Mouse (Mus musculus) 3134 (cell line): ENCODE data around the gene Crk.
"Not testable (repeated sequence)": the region's sequence is repeated elsewhere in the genome, so short reads cannot be mapped to it uniquely, and the experiment has no call there.

Source experiments
- DNase-seq: peaks from one replicate; pipeline ENCODE4 v3.0.0-alpha.2; 2011; ENCODE audit warnings: low spot score; ENCODE audit not compliant: insufficient read length; ENCODE audit errors: extremely low read depth

Crk gene

DNA sequence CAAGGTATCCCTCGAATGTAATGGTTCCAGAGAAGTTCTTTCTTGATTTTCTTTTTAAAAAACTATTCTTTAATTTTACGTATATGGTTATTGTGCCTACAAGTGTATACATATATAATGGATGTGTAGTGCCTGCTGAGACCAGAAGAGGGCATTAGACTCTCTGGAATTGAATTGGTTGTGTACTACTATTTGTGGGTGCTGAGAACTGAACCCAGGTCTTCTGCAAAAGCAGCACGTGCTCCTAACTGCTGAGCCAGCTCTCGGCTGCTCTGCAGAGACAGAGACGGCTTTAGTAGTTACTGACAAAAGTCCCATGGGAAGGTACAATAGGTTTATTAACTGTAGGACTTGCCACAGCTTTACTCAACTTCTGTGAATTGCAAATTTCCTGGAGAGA is 5.4 kb downstream of the Crk start:
- DNase-seq, result no peak

DNA sequence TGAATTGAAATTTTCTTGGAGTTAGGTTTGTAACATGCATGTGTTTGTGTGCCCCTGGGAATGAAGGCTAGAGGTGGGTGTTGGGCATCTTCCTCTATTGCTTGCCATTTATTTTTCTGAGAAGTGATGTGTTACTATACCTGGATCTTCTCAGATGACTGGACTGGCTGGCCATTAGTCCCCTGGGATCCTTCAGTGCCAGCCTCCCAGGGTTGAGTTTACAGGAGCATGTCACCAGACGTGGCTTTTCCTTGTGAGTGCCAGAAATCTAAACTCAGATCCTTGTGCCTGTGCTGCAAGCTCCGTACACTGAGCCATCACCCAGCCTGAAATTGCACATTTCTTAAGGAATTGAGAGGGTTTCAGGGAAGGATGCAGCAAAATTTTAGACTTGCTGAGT is 5.9 kb downstream of the Crk start:
- no peak for DNase-seq

DNA sequence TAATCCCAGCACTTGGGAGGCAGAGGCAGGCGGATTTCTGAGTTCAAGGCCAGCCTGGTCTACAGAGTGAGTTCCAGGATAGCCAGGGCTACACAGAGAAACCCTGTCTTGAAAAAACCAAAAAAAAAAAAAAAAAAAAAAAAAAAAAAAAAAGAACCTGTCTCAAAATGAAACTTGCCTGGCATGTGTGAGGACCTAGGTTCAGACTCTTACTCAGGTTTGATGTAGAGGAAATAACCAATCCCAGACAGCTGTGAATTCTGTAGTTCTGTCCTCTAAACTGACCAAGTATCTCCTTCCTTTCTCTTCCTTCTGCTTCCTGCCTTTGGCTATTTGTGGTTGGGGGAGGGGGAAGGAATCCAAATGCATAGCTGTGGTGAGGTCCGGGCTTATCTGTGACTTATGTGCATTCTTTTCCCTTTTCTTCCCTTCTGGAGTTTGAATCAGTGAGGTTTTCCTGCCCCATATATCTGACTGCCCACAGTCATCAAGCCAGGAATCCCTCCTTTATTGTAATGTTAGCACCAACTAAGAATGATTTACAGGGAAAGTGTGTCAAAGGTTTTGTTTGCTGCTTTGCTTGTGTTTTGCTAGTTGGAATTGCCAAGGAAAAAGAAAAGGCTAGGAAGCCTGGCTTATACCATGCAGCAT is 8.4 kb downstream of the Crk start:
- DNase-seq, result peak; percentile 26

DNA sequence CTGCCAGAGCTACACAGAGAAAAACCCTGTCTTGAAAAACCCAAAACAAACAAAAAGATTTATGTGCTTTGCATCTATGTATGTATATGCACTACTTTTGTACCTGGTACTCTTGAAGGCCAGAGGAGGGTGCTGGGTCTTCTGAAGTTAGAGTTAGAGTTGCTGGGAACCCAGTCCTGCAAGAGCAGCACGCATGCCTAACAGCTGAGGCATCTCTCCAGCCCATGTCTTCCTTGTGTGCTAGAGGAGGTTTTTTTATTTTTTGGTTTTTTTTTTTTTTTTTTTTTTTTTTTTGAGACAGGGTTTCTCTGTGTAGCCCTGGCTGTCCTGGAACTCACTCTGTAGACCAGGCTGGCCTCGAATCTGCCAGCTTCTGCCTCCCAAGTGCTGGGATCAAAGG is 9.1 kb downstream of the Crk start:
- DNase-seq, result no peak

DNA sequence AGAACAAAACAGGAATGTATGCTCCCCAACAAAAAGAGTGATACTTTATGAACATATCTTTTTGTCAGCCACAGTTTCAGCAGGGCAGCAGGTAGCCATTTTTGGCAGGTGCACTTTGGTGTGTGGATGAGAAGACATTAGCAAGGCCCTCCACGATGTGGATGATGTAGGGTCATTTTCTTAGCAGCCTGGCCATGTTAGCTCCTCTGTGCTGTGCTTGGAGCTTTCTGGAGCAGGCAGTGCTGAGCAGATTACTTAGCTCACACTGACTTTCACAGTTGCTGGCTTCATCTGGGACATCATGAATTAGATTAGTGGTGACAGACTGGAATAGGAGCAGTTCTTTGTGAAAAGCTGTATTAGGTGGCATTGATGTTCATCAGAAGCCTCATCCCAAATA is 10.9 kb downstream of the Crk start:
- DNase-seq, result no peak

DNA sequence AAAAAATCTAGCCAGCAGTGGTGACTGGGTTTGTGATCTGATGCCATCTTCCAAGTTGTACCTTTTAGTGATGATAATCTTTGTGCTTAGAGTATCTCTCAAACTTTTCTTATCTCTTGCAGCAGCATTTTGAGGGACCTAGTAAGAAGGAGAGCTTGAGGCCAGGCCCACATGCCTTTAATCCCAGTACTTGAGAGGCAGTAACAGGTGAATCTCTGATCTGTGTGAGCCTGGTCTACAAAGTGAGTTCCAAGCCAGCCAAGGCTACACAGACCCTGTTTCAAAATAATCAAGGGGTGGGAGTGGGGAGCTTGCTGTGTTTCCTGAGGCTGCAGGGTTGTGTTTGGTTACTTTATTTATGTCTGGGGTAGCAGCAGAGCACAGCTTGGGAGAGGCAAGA is 12.0 kb downstream of the Crk start:
- DNase-seq, result no peak

DNA sequence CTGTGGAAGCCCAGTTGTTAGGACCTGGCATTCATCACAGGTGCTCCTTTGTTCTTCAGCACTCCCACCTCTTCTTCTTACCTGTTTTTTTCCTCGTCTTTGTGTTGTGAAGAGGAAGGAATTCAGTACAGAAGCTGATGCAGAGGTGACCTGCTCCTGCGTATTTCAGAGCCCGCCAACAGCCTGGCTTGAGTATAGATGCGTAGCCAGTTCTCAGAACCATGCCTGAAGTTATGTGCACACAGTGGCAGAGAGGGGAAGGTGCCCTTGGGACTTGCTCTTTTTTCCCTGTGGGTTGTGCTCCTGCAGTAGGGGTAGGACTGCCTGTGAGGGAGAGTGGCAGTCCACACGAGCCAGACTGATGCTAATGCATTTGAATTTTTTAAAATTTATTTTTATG is 14.5 kb downstream of the Crk start:
- no peak for DNase-seq

DNA sequence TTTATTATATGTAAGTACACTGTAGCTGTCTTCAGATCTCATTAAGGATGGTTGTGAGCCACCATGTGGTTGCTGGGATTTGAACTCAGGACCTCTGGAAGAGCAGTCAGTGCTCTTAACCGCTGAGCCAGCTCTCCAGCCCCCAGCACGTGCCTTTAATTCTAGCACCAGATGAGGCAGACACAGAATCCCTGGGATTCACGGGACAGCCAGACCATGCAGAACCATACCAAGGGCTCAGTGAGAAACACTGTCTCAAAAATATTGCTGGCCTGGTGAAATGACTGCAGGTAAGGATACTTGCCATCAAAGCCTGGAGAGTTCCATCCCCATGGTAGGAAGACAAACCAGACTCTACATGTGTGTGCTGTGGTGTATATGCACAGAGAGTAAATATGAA is 18.4 kb downstream of the Crk start:
- not testable (repeated sequence) for DNase-seq

DNA sequence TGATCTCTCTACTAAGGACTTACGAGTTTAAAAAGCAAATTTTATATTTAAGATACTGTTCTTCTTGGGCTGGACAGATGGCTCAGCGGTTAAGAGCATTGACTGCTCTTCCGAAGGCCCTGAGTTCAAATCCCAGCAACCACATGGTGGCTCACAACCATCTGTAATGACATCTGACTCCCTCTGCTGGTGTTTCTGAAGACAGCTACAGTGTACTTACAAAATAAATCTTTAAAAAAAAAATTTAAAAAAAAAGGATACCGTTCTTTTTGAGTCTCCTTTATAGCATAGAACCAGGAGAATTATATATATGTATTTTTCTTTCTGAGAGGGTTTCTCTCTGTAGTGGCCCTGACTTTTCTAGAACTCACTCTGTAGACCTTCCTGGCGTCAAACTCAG is 21.5 kb downstream of the Crk start:
- no peak for DNase-seq

DNA sequence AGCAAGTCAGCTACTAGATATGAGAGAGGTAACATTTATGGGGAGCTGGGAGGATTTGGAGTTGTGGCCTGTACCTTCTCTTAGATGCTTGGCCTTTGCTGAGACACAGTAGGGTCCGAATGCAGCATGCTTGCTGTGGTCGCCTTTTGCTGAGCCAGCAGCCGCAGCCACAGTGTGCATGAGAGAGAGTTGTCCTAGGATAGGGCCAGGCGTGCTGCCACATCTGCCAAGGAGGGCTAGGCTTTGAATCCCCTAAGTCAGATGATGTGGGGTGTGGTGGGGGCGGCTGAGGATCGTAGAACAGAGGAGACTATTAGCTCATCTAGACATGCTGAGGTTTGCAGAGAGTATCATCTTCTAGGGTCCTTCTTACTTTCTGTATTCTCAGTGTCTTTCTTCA is 23.7 kb downstream of the Crk start:
- DNase-seq, result no peak

DNA sequence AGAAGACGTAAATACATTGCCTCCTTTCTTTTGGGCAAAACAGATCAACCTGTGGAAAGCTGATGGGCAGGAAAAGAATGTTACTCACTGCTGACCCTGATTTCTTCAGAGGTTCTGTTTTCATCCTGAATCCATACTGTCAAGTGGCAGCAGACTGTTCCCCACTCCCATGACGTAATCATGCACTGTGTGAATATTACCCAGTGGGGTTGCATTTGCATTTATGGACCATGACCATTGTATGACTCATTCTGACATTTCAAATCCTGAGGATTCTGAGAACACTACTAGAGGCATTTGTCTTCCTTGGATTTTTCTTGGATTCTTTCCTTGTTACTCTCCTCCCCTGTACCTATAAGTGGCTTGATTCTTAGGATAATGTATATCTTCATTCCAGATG is 24.7 kb downstream of the Crk start:
- no peak for DNase-seq

DNA sequence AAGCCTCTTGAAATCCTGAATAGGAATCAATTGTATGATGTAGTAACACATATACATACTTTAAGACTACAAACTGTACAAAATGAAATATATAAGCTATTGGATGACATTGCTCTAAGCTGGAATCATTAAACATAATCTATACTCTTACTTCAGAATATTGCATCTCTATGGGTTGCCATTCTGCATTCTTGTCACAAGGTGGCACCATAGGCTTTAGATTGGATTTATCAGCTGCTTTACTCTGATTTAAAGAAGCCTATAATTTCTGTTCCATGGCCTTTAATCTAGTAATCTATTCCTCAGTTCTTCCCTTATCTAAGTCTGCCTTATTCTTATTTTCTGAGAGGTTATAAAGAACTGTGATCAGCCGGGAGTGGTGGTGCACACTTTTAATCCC is 34.9 kb downstream of the Crk start:
- peak; percentile 33 for DNase-seq

DNA sequence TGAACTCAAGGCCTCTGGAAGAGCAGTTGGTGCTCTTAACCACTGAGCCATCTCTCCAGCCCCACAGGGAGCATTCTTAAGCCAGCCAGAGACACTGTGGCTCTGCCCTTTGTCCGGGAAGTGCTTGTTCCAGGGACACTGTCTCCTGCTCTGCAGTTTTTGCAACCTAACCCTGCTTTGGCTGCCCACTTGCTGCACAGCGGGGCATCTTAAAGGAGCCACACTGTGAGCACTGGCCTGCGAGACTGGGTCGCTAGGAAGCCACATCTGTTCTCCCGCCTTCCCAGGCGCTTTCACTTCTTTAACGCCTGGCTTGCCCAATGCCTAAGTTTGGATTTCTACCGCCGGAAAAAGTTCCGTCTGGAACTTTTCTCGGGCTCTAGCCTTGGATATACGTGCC is 36.5 kb downstream of the Crk start:
- no peak for DNase-seq

DNA sequence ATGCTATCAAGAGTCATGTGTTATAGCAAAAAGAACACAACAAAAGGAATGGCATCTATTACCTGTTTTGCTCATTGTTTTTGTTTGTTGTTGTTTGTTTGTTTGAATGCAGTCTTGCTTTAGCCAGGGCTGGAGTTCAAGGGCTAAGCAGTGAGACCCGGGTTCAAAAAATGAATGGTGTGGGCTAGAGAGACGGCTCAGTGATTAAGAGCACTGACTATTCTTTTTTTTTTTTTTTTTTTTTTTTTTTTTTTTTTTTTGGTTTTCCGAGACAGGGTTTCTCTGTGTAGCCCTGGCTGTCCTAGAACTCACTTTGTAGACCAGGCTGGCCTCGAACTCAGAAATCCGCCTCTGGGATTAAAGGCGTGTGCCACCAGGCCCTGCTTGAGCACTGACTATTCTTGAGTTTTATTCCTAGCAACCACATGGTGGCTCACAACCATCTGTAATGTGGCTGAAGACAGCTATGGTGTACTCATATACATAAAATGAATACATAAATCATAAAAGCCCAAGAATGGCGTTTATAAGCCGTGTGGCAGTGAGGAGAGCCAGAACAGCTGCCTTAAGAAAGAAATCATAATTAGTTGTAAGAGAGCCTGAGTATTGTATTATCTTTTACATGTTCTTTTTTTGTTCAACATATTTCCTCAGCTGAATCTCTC is 37.7 kb downstream of the Crk start:
- no peak for DNase-seq

DNA sequence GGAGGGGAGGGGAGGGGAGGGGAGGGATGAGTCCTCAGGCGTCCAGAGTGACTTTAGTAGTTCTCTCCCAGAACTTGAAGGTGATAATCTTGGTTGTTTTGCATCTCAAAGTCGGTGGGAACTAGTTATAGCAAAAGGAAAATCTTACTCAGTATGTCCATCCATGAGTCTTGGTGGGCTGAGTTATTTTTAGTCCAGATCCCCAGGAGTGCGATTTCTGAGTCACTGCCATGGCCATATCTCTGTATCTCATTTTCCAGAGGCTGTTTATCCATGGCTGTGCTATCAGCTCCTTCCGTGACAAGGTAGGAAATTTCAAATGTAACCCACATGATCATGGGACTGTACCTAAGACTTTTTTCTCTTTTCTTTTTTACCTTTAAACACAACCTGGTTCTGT is 43.3 kb downstream of the Crk start:
- no peak for DNase-seq

DNA sequence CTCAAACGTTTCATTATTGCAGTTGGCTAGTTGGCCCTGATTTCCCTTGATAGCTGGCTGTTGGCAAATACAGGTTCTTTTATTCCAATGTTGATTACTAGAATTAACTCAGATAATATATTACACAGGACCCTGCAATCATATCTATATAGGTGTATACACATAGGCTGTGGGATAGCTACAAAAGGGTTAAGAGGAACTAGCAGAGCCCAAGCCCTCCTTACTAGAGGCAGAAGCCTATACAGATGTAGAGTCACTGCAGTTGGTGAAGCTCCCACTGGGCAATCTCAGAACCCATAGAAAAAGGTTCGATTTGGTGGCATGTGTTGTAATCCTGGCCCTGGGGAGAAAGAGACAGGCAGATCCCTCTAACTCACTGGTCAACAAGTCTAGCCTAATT is 48.1 kb downstream of the Crk start:
- no peak for DNase-seq

DNA sequence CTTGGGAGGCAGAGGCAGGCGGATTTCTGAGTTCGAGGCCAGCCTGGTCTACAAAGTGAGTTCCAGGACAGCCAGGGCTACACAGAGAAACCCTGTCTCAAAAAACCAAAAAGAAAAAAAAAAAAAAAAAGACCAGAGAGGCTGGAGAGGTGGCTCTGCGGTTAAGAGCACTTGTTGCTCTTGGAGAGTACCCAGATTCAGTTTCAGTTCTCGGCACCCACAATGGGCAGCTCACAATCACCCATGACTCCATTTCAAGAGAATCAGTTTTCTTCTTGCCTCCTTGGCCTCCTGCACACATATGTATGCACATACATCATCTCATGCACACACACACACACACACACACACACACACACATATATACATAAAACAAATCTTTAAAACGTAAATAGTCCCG is 48.6 kb downstream of the Crk start:
- peak; percentile 55 for DNase-seq

DNA sequence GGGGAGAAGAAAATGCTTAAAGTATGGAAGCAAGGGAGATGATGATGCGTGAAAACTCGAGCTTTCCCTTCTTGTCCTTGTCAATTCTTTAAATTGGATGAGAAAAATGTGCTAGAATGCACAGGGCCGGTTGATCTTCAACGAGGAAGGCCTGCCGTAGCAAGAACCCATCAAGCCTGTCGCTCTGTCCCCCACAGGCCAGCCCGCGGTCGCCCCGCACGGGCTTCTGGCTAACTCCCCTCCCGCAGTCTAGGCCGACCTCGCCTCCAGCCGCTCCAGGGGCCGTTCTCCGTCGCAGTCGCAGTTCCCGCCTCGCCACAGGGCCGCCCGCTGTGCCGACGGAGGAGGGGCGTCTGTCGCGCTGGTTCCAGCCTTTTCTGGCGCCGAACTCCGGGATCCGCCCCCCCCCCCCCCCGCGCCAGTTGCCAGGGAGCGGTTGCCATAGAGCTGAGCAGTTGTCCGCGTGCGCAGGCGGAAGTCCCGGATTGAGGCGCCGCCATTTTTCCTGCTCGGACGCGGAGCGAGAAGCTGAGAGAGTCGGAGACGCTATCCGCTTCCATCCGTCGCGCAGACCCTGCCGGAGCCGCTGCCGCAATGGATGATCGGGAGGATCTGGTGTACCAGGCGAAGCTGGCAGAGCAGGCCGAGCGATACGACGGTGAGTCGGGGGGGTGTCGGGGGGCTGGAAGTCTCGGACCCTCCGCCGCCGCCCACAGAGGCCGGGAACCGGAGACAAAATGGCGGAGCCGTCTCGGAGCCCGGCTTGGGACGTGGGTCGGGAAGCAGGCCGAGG is 53.6 kb downstream of the Crk start, which contains the start of gene Ywhae:
Ywhae (plus strand) TSS at position 436 of the 793 bp plus-strand sequence.
- peak; percentile 95 for DNase-seq

DNA sequence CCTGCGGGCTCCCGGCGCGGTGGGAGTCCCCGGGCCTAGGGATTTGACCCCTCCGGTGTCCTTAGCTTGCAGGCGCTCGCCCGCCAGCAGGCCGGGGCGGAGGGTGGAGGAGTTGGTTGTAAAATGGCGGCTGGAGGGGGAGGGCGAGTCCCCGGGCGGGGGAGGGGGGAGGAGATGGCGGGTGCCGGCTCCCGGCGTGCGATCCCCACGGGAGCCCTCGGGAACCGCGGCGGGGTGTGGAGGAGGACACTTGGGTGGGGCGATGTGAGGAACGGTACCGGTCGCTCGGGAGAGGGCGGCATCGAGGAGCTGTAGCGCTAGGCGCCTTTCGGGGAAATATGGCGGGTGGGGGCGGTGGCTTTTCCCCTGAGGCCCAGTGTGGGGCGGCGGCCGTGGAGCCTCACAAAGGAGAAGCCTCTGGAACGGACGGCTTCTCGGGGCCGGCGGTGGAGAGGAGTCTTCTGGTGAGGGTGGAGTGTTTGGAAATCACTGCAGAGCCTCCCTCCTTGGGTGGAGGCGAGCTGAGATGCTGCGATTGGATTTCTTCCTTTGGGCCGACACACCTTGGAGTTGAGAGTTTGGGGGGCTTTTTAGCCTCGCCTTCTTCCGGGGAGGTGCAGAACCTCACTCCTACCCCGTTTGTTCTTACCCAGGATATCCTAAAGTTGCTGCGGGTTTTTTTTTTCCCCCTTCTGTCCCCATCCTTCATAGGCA is 54.3 kb downstream of the Crk start:
- no peak for DNase-seq

DNA sequence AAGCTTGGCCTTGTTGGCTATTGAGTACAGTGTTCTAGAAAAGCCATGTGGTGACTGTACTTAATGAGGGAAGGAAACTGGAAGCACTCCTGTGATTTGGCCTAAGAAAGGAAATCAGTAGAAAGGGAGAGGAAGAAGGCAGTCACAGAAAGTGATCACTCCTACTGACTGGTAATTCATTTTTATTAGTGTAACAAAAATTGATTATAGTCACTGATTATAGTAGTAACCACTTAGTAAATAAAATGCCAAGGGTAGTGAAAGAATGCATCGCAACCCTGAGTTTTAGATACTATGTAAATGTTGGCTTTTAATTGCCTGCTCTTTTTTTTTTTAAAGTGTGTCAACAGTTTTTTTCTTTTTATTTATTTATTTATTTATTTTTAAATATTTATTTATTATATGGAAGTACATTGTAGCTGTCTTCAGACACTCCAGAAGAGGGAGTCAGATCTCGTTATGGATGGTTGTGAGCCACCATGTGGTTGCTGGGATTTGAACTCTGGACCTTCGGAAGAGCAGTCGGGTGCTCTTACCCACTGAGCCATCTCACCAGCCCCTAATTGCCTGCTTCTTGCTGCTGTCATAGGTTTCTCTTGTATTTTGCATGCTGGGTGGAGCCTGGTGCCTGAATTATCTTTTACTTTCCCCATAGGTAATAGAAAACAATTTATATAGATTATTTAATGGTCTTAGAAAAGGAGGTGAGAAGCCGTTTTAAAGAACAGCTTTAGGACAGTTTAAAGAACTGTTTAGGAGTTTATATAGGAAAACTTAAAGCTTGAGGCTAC is 56.6 kb downstream of the Crk start:
- DNase-seq, result no peak

DNA sequence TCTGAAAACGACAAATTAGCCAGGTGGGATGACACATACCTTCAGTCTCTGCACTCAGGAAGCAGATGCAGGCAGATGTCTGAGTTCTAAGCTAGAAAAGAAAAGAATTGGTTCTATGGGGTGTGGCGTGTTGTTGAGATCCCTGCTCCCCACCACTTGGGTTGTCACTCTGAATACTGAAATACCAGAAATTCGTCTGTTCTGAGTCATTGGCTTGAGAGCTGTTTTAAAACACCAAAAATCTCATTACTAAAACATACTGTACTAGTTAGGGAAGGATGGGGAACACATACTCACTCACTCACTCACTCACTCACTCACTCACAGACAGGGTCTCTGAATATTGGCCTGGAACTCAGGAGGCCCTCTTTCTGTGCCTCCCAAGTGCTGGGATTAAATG is 57.9 kb downstream of the Crk start:
- peak; percentile 43 for DNase-seq
